Mouse (Mus musculus): Measurements from ENCODE around the gene Itgb3. TPM values are rescaled to one million over a fixed set of nuclear protein-coding genes. Genes with fewer than 3 reads are reported as not detected.

Itgb3 gene
- polyA plus RNA-seq, 1 experiment from 2014 or later, result 3.7 TPM

GRCm38 (mm10) chr11:104707084-104707483 lies 99.3 kb downstream of the Itgb3 start:
- H3K27me3 ChIP-seq (ENCODE audit: poor library complexity, severe bottlenecking), result no peaks in the 10 kb centered on the region
- no peak overlapping the region for H3K4me3 ChIP-seq
- no peak overlapping the region for H3K27ac ChIP-seq
- no peaks in the 10 kb centered on the region for H3K9me3 ChIP-seq
- no peaks in the 10 kb centered on the region for H3K36me3 ChIP-seq (replicated peaks)
- H3K4me1 ChIP-seq, result no peaks in the 10 kb centered on the region; the same call in 1 of the 2 replicates
- DNase-seq (ENCODE audit: extremely low spot score, low spot score), result no peak
- 69% methylated on average over 2 of the region's 2 CpGs for WGBS

Other genes starting within 250 kb of the Itgb3 start
- 24.5 and 25.9 TPM in 2 replicates for gene Kansl1, start 139.1 kb upstream of the Itgb3 start, polyA plus RNA-seq (2016; fragmentation: Nextera tagmentation; extraction: Ambion mirVana)
- gene Cdc27, start 57.4 kb upstream of the Itgb3 start, polyA plus RNA-seq (2016; fragmentation: Nextera tagmentation; extraction: Ambion mirVana), result 54.4 and 58.9 TPM in 2 replicates
- 0.33 and 0.83 TPM in 2 replicates for gene Myl4, start 57.3 kb upstream of the Itgb3 start, polyA plus RNA-seq (2016; fragmentation: Nextera tagmentation; extraction: Ambion mirVana)
- gene Gm11639, start 77.7 kb downstream of the Itgb3 start, polyA plus RNA-seq (2016; fragmentation: Nextera tagmentation; extraction: Ambion mirVana), result not detected in 2 replicates

Measured in forebrain, embryonic 10.5 days (tissue).